In the genomic region with DNA sequence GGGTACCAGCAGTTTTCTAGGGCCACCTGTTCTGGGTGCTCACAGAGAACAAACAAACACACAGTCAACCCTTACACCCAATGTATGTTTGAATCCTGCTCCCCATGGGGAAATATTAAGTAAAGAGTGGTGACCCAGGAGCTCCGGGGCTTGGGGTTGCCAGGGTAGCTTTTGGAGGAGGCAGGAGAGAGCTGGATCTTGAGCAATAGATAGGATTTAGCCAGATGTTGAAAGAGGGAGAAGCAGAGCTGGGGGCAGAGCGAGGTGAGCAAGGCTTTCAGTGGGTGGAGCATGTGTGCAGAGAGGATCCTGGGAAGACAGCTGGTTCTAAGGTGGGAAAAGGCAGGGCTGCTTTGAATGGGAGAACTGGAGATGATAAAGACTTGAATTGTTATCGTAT, we compare ENCODE assay signal across 14 mouse cellular contexts. TPM values are rescaled to one million over a fixed set of nuclear protein-coding genes. Genes with fewer than 3 reads are reported as not detected.
A peak's percentile ranks its signal among the peaks of the same experiment; 100 is the strongest.
DNase-seq lines count a peak whose midpoint lies in the region; ATAC-seq lines count a peak whose summit lies in the region.
"Had no signal": no experiment of that assay in that cellular context is flagged by ENCODE, and none has a peak within 500 bp of the region (broad histone marks: within the 10 kb centered on the region; RNA-seq: fewer than 3 reads in every experiment).

No protein-coding gene starts in this region.

- H3K4me2 ChIP-seq in liver, embryonic 15.5 days, result no peak overlapping the region
- H3K4me2 ChIP-seq in hindbrain, embryonic 12.5 days (replicated peaks), result no peak overlapping the region
- H3K4me2 ChIP-seq: heart, embryonic 13.5 days; midbrain, embryonic 13.5 days had no signal

- 53% methylated on average over 3 of the region's 3 CpGs for WGBS in liver, embryonic 15.5 days (ENCODE audit: insufficient replicate concordance)
- 87% methylated on average over 3 of the region's 3 CpGs for WGBS in hindbrain, embryonic 12.5 days

- peaks cover 9% of the 10 kb centered on the region; the same call in 1 of the 2 replicates for H3K4me1 ChIP-seq in liver, embryonic 15.5 days (replicated peaks)
- no peaks in the 10 kb centered on the region for H3K4me1 ChIP-seq in hindbrain, embryonic 12.5 days
- H3K4me1 ChIP-seq: midbrain, embryonic 13.5 days had no signal

- intact Hi-C loops in heart, postnatal 14 days (cut with DNase I), result loop anchor here (2.0 kb wide), 1 partner anchor 65 kb away; a partner anchor contains a TSS

- H3K4me3 ChIP-seq in liver, embryonic 15.5 days (replicated peaks), result no peak overlapping the region
- no peak overlapping the region for H3K4me3 ChIP-seq in hindbrain, embryonic 12.5 days
- H3K4me3 ChIP-seq: erythroblast, embryonic 14.5 days; heart, embryonic 13.5 days; left cerebral cortex, adult 2 months; midbrain, embryonic 13.5 days had no signal

- no peaks in the 10 kb centered on the region for H3K9me3 ChIP-seq in liver, embryonic 15.5 days (replicated peaks)
- no peaks in the 10 kb centered on the region for H3K9me3 ChIP-seq in hindbrain, embryonic 12.5 days (replicated peaks)
- H3K9me3 ChIP-seq: heart, embryonic 13.5 days; midbrain, embryonic 13.5 days had no signal

- H3K27me3 ChIP-seq in liver, embryonic 15.5 days, result no peaks in the 10 kb centered on the region
- H3K27me3 ChIP-seq in hindbrain, embryonic 12.5 days, result no peaks in the 10 kb centered on the region
- H3K27me3 ChIP-seq: midbrain, embryonic 13.5 days had no signal

- H3K36me3 ChIP-seq in liver, embryonic 15.5 days (replicated peaks), result no peaks in the 10 kb centered on the region
- no peaks in the 10 kb centered on the region for H3K36me3 ChIP-seq in hindbrain, embryonic 12.5 days
- H3K36me3 ChIP-seq: heart, embryonic 13.5 days; midbrain, embryonic 13.5 days had no signal

- H3K9ac ChIP-seq in liver, embryonic 15.5 days, result no peak overlapping the region
- no peak overlapping the region for H3K9ac ChIP-seq in hindbrain, embryonic 12.5 days
- H3K9ac ChIP-seq: heart, embryonic 13.5 days; midbrain, embryonic 13.5 days had no signal

- ATAC-seq in liver, embryonic 15.5 days (ENCODE audit: insufficient read depth), result no peak
- peak; percentile 53 for ATAC-seq in megakaryocyte progenitor cell, adult 5-6 weeks (replicated peaks; ENCODE audit: poor library complexity)
- ATAC-seq in hindbrain, embryonic 12.5 days (ENCODE audit: low FRiP score), result no peak
- ATAC-seq: midbrain, embryonic 13.5 days had no signal

- H3K27ac ChIP-seq in liver, embryonic 15.5 days (replicated peaks), result peak overlapping the region; percentile 59
- H3K27ac ChIP-seq in hindbrain, embryonic 12.5 days, result no peak overlapping the region
- H3K27ac ChIP-seq: left cerebral cortex, adult 2 months; midbrain, embryonic 13.5 days had no signal

- DNase-seq in heart, adult 18-20 months, result peak; percentile 34 to 42
- no peak for DNase-seq in heart, postnatal 14 days
- DNase-seq in liver, result no peak
- DNase-seq in fat pad, adult 2 months (ENCODE audit: extremely low read depth, low read depth, low spot score), result peak; percentile 52
- DNase-seq in gastrocnemius, adult 8-10 months (ENCODE audit: low spot score in 2 of 2), result no peak
- DNase-seq: cerebellum, adult 2 months; kidney, adult 11 months had no signal

RNA-seq across cellular contexts. Expression of a gene that starts 59.9 kb away (rescaled TPM):
- total RNA-seq in heart, adult 18-20 months (2021), result 1 to 10 TPM; 2.1 to 5.4 TPM
- 1 to 10 TPM; 4.3 to 5.0 TPM for total RNA-seq in heart, postnatal 14 days (2021)
- 1.5 and 1.7 TPM in 2 replicates for polyA plus RNA-seq in liver, embryonic 15.5 days (2015; fragmentation: Nextera tagmentation; extraction: Ambion mirVana)
- 94.5 and 144 TPM in 2 replicates for total RNA-seq in megakaryocyte progenitor cell, adult 5-6 weeks (2015)
- 72.4 and 111 TPM in 2 replicates for total RNA-seq in megakaryocyte progenitor cell, adult 5-6 weeks (2017)
- total RNA-seq in gastrocnemius, adult 8-10 months (2022), result 10 to 100 TPM in 2 of 4 experiments, 1 to 10 TPM in 2; 5.6 to 26.9 (median 8.4) TPM
- 2.4 and 2.7 TPM in 2 replicates for polyA plus RNA-seq in hindbrain, embryonic 12.5 days (2016; fragmentation: Nextera tagmentation; extraction: Ambion mirVana)

Comparison
In these comparisons a context has a peak if more than half of its experiments do, and no peak if none do; other contexts are left out.
1. DNase-seq: peak in heart, adult 18-20 months (2 of 2) and fat pad, adult 2 months (single experiment); none in heart, postnatal 14 days (0 of 2), liver (single experiment) and gastrocnemius, adult 8-10 months (0 of 2).